Comparison of ENCODE assay signal across 9 mouse cellular contexts in the genomic region with DNA sequence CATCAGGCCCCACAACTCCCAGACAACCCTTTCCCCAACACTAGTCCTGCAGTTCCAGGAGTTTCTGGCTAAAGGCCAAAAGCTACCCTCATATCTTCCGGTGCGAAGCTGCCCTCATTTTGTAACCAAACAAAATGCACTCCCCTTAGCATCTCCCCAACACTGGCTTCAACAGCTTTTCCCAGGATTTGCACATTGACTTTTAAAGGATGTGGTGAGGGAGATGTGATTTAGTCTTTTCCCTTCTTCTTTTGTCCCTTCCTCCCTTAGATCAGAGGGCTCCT. TPM values are rescaled to one million over a fixed set of nuclear protein-coding genes. Genes with fewer than 3 reads are reported as not detected.
DNase-seq lines count a peak whose midpoint lies in the region; ATAC-seq and TF ChIP-seq lines count a peak whose summit lies in the region.
"Had no signal": no experiment of that assay in that cellular context is flagged by ENCODE, and none has a peak within 500 bp of the region (broad histone marks: within the 10 kb centered on the region; RNA-seq: fewer than 3 reads in every experiment).

No protein-coding gene starts in this region.

- peak overlapping the region; percentile 87 for H3K4me2 ChIP-seq in hindbrain, embryonic 13.5 days
- H3K4me2 ChIP-seq in midbrain, embryonic 13.5 days (replicated peaks): peak overlapping the region; percentile 82

- TF ChIP-seq POLR2A in cortical plate, adult 2 months (IDR thresholded peaks at IDR 0.05; ENCODE audit: extremely low read depth, insufficient read depth, low read length): no peak

- H3K36me3 ChIP-seq in hindbrain, embryonic 13.5 days: peaks cover 34% of the 10 kb centered on the region
- peaks cover 33% of the 10 kb centered on the region for H3K36me3 ChIP-seq in midbrain, embryonic 13.5 days

- H3K9me3 ChIP-seq in hindbrain, embryonic 13.5 days: no peaks in the 10 kb centered on the region
- no peaks in the 10 kb centered on the region for H3K9me3 ChIP-seq in midbrain, embryonic 13.5 days

- WGBS in hindbrain, embryonic 13.5 days: 14% methylated on average over 2 of the region's 2 CpGs
- WGBS in midbrain, embryonic 13.5 days: 25% methylated on average over 2 of the region's 2 CpGs

- peaks cover 3% of the 10 kb centered on the region; the same call in 1 of the 2 replicates for H3K4me1 ChIP-seq in cortical plate, adult 2 months (ENCODE audit: control insufficient read depth, insufficient read depth, low read length)
- H3K4me1 ChIP-seq in hindbrain, embryonic 13.5 days (replicated peaks): peaks cover 46% of the 10 kb centered on the region
- H3K4me1 ChIP-seq in midbrain, embryonic 13.5 days (replicated peaks): peaks cover 44% of the 10 kb centered on the region

- H3K27me3 ChIP-seq in hindbrain, embryonic 13.5 days: peaks cover 8% of the 10 kb centered on the region
- no peaks in the 10 kb centered on the region for H3K27me3 ChIP-seq in midbrain, embryonic 13.5 days

- H3K4me3 ChIP-seq in gastrocnemius, adult 2 months: peak overlapping the region; percentile 98
- H3K4me3 ChIP-seq in cortical plate, adult 2 months (ENCODE audit: insufficient read depth, low read length): peak overlapping the region; percentile 99; the same call in 1 of the 2 replicates
- H3K4me3 ChIP-seq in hindbrain, embryonic 13.5 days: peak overlapping the region; percentile 91
- peak overlapping the region; percentile 89 for H3K4me3 ChIP-seq in midbrain, embryonic 13.5 days (replicated peaks)

- H3K27ac ChIP-seq in gastrocnemius, adult 2 months: peak overlapping the region; percentile 94
- no peak overlapping the region for H3K27ac ChIP-seq in cortical plate, adult 2 months (ENCODE audit: insufficient read depth, low read length)
- peak overlapping the region; percentile 93 for H3K27ac ChIP-seq in hindbrain, embryonic 13.5 days
- peak overlapping the region; percentile 82 for H3K27ac ChIP-seq in midbrain, embryonic 13.5 days
- H3K27ac ChIP-seq: macrophage had no signal

- no peak for ATAC-seq in hindbrain, embryonic 13.5 days (ENCODE audit: low FRiP score)
- no peak for ATAC-seq in midbrain, embryonic 13.5 days

- DNase-seq in gastrocnemius, adult 2 months: no peak
- DNase-seq in gastrocnemius, postnatal 36 days: no peak
- no peak for DNase-seq in spleen, adult 12 weeks (ENCODE audit: low spot score)
- DNase-seq in urinary bladder, postnatal 14 days (ENCODE audit: low spot score): no peak
- DNase-seq in cerebellum, postnatal 36 days: no peak

- no peak for TF ChIP-seq CTCF in gastrocnemius, adult 2 months (IDR thresholded peaks at IDR 0.05)
- TF ChIP-seq CTCF in cortical plate, adult 2 months (IDR thresholded peaks at IDR 0.05; ENCODE audit: extremely low read depth, insufficient read depth, low read length): no peak

- intact Hi-C loops in gastrocnemius, adult 2 months (cut with DNase I): loop anchor here (5.0 kb wide), 1 partner anchor 55 kb away; the partner anchor contains the start of gene Gabpb2
- intact Hi-C loops in gastrocnemius, postnatal 36 days (cut with DNase I): no loop called here

- peak overlapping the region; percentile 96 for H3K9ac ChIP-seq in hindbrain, embryonic 13.5 days
- H3K9ac ChIP-seq in midbrain, embryonic 13.5 days (replicated peaks): peak overlapping the region; percentile 89

RNA-seq across cellular contexts. Expression of gene Sema6c, which starts 2.0 kb away (rescaled TPM):
- 100 to 1,000 TPM in 1 of 2 experiments, 10 to 100 TPM in 1; 83.4 to 105 TPM for total RNA-seq in gastrocnemius, adult 2 months (2021)
- total RNA-seq in gastrocnemius, postnatal 36 days (2021): 10 to 100 TPM; 96.3 to 98.2 TPM
- polyA plus RNA-seq in cortical plate, adult 2 months (2012; rRNA removed): 26.1 and 29.0 TPM in 2 replicates
- polyA plus RNA-seq in hindbrain, embryonic 13.5 days (2015; fragmentation: Nextera tagmentation; extraction: Ambion mirVana): 31.5 and 31.8 TPM in 2 replicates
- 23.4 and 37.6 TPM in 2 replicates for polyA plus RNA-seq in midbrain, embryonic 13.5 days (2015; fragmentation: Nextera tagmentation; extraction: Ambion mirVana)
- polyA plus RNA-seq: macrophage had no signal

RNA-seq across cellular contexts. Expression of gene Tnfaip8l2, which starts 20.1 kb away (rescaled TPM):
- total RNA-seq in gastrocnemius, adult 2 months (2021): under 1 TPM; 0.42 to 0.87 TPM
- under 1 TPM; 0.38 to 0.69 TPM for total RNA-seq in gastrocnemius, postnatal 36 days (2021)
- polyA plus RNA-seq in cortical plate, adult 2 months (2012; rRNA removed): 5.1 and 5.2 TPM in 2 replicates
- 2.8 and 3.1 TPM in 2 replicates for polyA plus RNA-seq in hindbrain, embryonic 13.5 days (2015; fragmentation: Nextera tagmentation; extraction: Ambion mirVana)
- polyA plus RNA-seq in midbrain, embryonic 13.5 days (2015; fragmentation: Nextera tagmentation; extraction: Ambion mirVana): 2.3 and 2.8 TPM in 2 replicates

RNA-seq across cellular contexts. Expression of gene Lysmd1, which starts 28.4 kb away (rescaled TPM):
- total RNA-seq in gastrocnemius, adult 2 months (2021): 1 to 10 TPM; 6.7 to 7.2 TPM
- 1 to 10 TPM; 6.4 to 8.2 TPM for total RNA-seq in gastrocnemius, postnatal 36 days (2021)
- polyA plus RNA-seq in cortical plate, adult 2 months (2012; rRNA removed): 21.4 and 21.6 TPM in 2 replicates
- polyA plus RNA-seq in hindbrain, embryonic 13.5 days (2015; fragmentation: Nextera tagmentation; extraction: Ambion mirVana): 36.8 and 38.4 TPM in 2 replicates
- 36.2 and 38.1 TPM in 2 replicates for polyA plus RNA-seq in midbrain, embryonic 13.5 days (2015; fragmentation: Nextera tagmentation; extraction: Ambion mirVana)

RNA-seq across cellular contexts. Expression of gene Scnm1, which starts 28.5 kb away (rescaled TPM):
- total RNA-seq in gastrocnemius, adult 2 months (2021): 10 to 100 TPM; 33.2 to 40.7 TPM
- 10 to 100 TPM; 21.7 to 27.3 TPM for total RNA-seq in gastrocnemius, postnatal 36 days (2021)
- 114 and 124 TPM in 2 replicates for polyA plus RNA-seq in cortical plate, adult 2 months (2012; rRNA removed)
- 95.9 and 97.1 TPM in 2 replicates for polyA plus RNA-seq in hindbrain, embryonic 13.5 days (2015; fragmentation: Nextera tagmentation; extraction: Ambion mirVana)
- polyA plus RNA-seq in midbrain, embryonic 13.5 days (2015; fragmentation: Nextera tagmentation; extraction: Ambion mirVana): 99.2 and 103 TPM in 2 replicates

RNA-seq across cellular contexts. Expression of gene Tmod4, which starts 38.0 kb away (rescaled TPM):
- 100 to 1,000 TPM; 598 to 814 TPM for total RNA-seq in gastrocnemius, adult 2 months (2021)
- 100 to 1,000 TPM; 623 to 679 TPM for total RNA-seq in gastrocnemius, postnatal 36 days (2021)
- polyA plus RNA-seq in cortical plate, adult 2 months (2012; rRNA removed): 0.72 and 0.77 TPM in 2 replicates
- polyA plus RNA-seq in hindbrain, embryonic 13.5 days (2015; fragmentation: Nextera tagmentation; extraction: Ambion mirVana): 0.99 and 1.5 TPM in 2 replicates
- polyA plus RNA-seq in midbrain, embryonic 13.5 days (2015; fragmentation: Nextera tagmentation; extraction: Ambion mirVana): 1.0 and 1.8 TPM in 2 replicates
- polyA plus RNA-seq: macrophage had no signal
